Mouse (Mus musculus) kidney, adult 9 months (tissue): Measurements from ENCODE around the gene Hpcal1.
A peak's percentile ranks its signal among the peaks of the same experiment; 100 is the strongest.
"Not testable (repeated sequence)": the region's sequence is repeated elsewhere in the genome, so short reads cannot be mapped to it uniquely, and the experiment has no call there.

Source experiments
- DNase-seq: peaks from one replicate; pipeline ENCODE4 v3.0.0; 2022

Hpcal1 gene

GRCm38 (mm10) chr12:17791111-17791510 lies 100.5 kb downstream of the Hpcal1 start:
- no peak for DNase-seq

- DNase-seq = no peak
These were observed 102.1 kb downstream of the Hpcal1 start for GRCm38 (mm10) chr12:17792756-17793155.

GRCm38 (mm10) chr12:17795660-17796278 lies 105.1 kb downstream of the Hpcal1 start:
- DNase-seq = peak; percentile 81

GRCm38 (mm10) chr12:17798261-17798660 lies 107.6 kb downstream of the Hpcal1 start:
- DNase-seq = not testable (repeated sequence)

GRCm38 (mm10) chr12:17808542-17808941 lies 117.9 kb downstream of the Hpcal1 start:
- peak; percentile 88 for DNase-seq

- not testable (repeated sequence) for DNase-seq
These were observed 144.6 kb downstream of the Hpcal1 start for GRCm38 (mm10) chr12:17835279-17835678.
